Mouse (Mus musculus) heart, embryonic 15.5 days (tissue): Measurements from ENCODE around the gene Xrcc6. TPM values are rescaled to one million over a fixed set of nuclear protein-coding genes. Genes with fewer than 3 reads are reported as not detected.

Experiments
- polyA plus RNA-seq: library from polyadenylated mRNA; unstranded; fragments of >200 nt; fragmentation: Nextera tagmentation; extraction: Ambion mirVana; gene quantifications from 2 replicates; pipeline ENCODE4 v1.2.1, GENCODE M21; 2015

Xrcc6 gene
- polyA plus RNA-seq, 1 experiment from 2014 or later, result 58.2 TPM

Other genes with a start within 250 kb of the Xrcc6 start
- gene Zc3h7b, start 242.8 kb upstream of the Xrcc6 start, polyA plus RNA-seq, result 18.2 and 22.8 TPM in 2 replicates
- gene Rangap1, start 242.3 kb upstream of the Xrcc6 start, polyA plus RNA-seq, result 66.4 and 81.4 TPM in 2 replicates
- gene Tef, start 185.4 kb upstream of the Xrcc6 start, polyA plus RNA-seq, result 22.9 and 25.9 TPM in 2 replicates
- 15.8 and 17.6 TPM in 2 replicates for gene Tob2, start 129.0 kb upstream of the Xrcc6 start, polyA plus RNA-seq
- 70.5 and 97.6 TPM in 2 replicates for gene Phf5a, start 115.9 kb upstream of the Xrcc6 start, polyA plus RNA-seq
- gene Aco2, start 115.5 kb upstream of the Xrcc6 start, polyA plus RNA-seq, result 610 and 636 TPM in 2 replicates
- 134 and 145 TPM in 2 replicates for gene Polr3h, start 61.6 kb upstream of the Xrcc6 start, polyA plus RNA-seq
- gene Csdc2, start 51.1 kb upstream of the Xrcc6 start, polyA plus RNA-seq, result 5.7 and 9.6 TPM in 2 replicates
- gene Pmm1, start 26.9 kb upstream of the Xrcc6 start, polyA plus RNA-seq, result 18.1 and 27.9 TPM in 2 replicates
- not detected in 2 replicates for gene 1700029P11Rik, start 7.3 kb upstream of the Xrcc6 start, polyA plus RNA-seq
- gene Desi1, start 46.0 kb downstream of the Xrcc6 start, polyA plus RNA-seq, result 16.8 and 26.9 TPM in 2 replicates
- gene Snu13, start 59.8 kb downstream of the Xrcc6 start, polyA plus RNA-seq, result 130 and 171 TPM in 2 replicates
- gene 4930407I10Rik, start 71.3 kb downstream of the Xrcc6 start, polyA plus RNA-seq, result not detected in 2 replicates
- 0.05 TPM in 1 of 2 replicates, not detected in the other for gene Mei1, start 82.2 kb downstream of the Xrcc6 start, polyA plus RNA-seq
- 7.4 and 11.9 TPM in 2 replicates for gene Ccdc134, start 140.1 kb downstream of the Xrcc6 start, polyA plus RNA-seq
- 73.8 and 106 TPM in 2 replicates for gene Srebf2, start 159.3 kb downstream of the Xrcc6 start, polyA plus RNA-seq
- gene Shisa8, start 225.0 kb downstream of the Xrcc6 start, polyA plus RNA-seq, result 0.22 and 0.25 TPM in 2 replicates
- not detected in 2 replicates for gene Tnfrsf13c, start 236.5 kb downstream of the Xrcc6 start, polyA plus RNA-seq